Mouse (Mus musculus) heart, adult 2 months (tissue): ENCODE data around the gene Ap4e1. TPM values are rescaled to one million over a fixed set of nuclear protein-coding genes. Genes with fewer than 3 reads are reported as not detected.

Source experiments
- DNase-seq, 2 experiments: peaks; one replicate each; pipeline ENCODE4 v3.0.0; 2021
- H3K27ac ChIP-seq: fragments of 200-600 bp; 2 replicates; pipeline ENCODE4 v1.8.1; 2022
- H3K27me3 ChIP-seq: fragments of 200-500 bp; 2 replicates; pipeline ENCODE4 v1.6.1; 2012; ENCODE audit warnings: mild to moderate bottlenecking, low read length, inconsistent platforms, mixed read lengths; ENCODE audit not compliant: control insufficient read depth, insufficient read depth
- H3K36me3 ChIP-seq: fragments of 200-500 bp; 2 replicates; pipeline ENCODE4 v1.6.1; 2012; ENCODE audit warnings: low read length, inconsistent platforms; ENCODE audit not compliant: control insufficient read depth, insufficient read depth
- H3K4me1 ChIP-seq: fragments of 200-500 bp; 2 replicates; pipeline ENCODE4 v1.6.1; 2011; ENCODE audit warnings: low read length; ENCODE audit not compliant: control insufficient read depth, insufficient read depth
- H3K4me3 ChIP-seq: fragments of 200-600 bp; 2 replicates; pipeline ENCODE4 v1.8.1; 2022
- H3K79me2 ChIP-seq: fragments of 200-500 bp; replicated peaks from 2 replicates; pipeline ENCODE4 v1.6.1; 2012; ENCODE audit warnings: mild to moderate bottlenecking, inconsistent platforms, low read length, moderate library complexity, mixed read lengths; ENCODE audit not compliant: control insufficient read depth, insufficient read depth
- H3K9ac ChIP-seq: fragments of 200-500 bp; 2 replicates; pipeline ENCODE4 v1.6.1; 2012; ENCODE audit warnings: low read depth, mild to moderate bottlenecking, control low read depth, inconsistent platforms, low read length, mixed read lengths
- CTCF ChIP-seq: fragments of 200-600 bp; IDR thresholded peaks from 2 replicates; pipeline ENCODE4 v1.8.1; 2022; ENCODE audit warnings: antibody characterized with exemption, mild to moderate bottlenecking, moderate library complexity
- EP300 ChIP-seq: fragments of 200-500 bp; IDR thresholded peaks from 2 replicates; pipeline ENCODE4 v1.6.1; 2011; ENCODE audit warnings: low read depth, low read length, control low read depth; ENCODE audit not compliant: insufficient read depth
- POLR2A ChIP-seq: fragments of 200-500 bp; IDR thresholded peaks from 2 replicates; pipeline ENCODE4 v1.6.1; 2011; ENCODE audit warnings: mild to moderate bottlenecking, low read depth, low read length, control low read depth; ENCODE audit not compliant: insufficient read depth
- WGBS: fragments of 180-500 bp; shearing (Covaris S2); methylation state at CpG from one replicate; pipeline ENCODE4 v1.1.7; 2018; 5-methylcytosine and 5-hydroxymethylcytosine counted together
- intact Hi-C: fragments of 180-260 bp; cut with DNase I; formaldehyde crosslinking; loops from one replicate; pipeline ENCODE4 v1.15.1; 2025
- polyA plus RNA-seq: library from polyadenylated mRNA; depleted of rRNA; stranded (reverse); fragments of >200 nt; gene quantifications from 2 replicates; pipeline ENCODE4 v1.2.3, GENCODE M21; 2012
- total RNA-seq, 2 experiments: library from RNA; stranded (reverse); gene quantifications; 2 replicates each; pipeline ENCODE4 v1.2.3; 2021

Gene Ap4e1
- total and polyA plus RNA-seq, 3 experiments = 1.9 to 6.2 (median 5.6) TPM

DNA sequence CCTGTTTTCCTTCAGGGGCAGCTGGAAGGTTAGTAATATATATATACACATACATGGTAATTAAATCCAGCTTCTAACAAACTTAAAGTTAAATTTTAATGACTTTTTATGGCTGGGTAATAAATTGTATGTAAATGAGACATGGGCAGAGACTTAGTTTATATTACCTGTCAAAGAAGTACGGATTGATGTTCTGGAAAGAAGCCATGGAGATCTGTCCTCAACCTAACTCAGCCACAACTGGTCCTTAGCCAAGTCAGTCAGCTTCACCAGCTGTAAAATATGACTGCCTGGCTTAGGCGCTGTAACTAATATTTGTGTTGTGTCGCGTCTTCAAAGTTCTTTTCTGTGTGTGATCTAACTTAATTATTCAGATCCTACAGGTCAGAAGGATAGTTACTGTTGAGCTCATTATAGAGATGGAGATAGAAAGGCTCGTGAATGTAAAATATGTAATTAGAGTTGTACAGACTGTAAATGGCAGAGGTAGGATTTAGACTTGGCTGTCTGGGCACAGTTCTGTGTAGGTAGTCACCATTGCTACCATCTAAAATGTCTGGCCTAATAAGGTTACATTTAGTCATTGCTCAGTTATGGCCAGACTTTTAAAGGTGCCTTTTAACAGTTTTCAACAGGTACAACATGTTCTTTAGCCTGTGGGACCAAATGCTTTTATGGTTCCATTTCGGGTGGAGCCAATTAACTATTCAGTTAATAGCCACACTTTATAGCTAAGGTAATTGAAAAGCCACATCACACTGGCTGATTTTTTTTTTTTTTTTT lies 13.9 kb upstream of the Ap4e1 start:
- H3K79me2 ChIP-seq = no peaks in the 10 kb centered on the region
- H3K4me1 ChIP-seq = peaks cover 1% of the 10 kb centered on the region; the same call in 1 of the 2 replicates
- WGBS = 82% methylated on average over 6 of the region's 6 CpGs
- DNase-seq = no peak
- H3K27me3 ChIP-seq = no peaks in the 10 kb centered on the region
- no peak overlapping the region for H3K9ac ChIP-seq
- H3K27ac ChIP-seq = no peak overlapping the region
- intact Hi-C loops = loop anchor here (5.0 kb wide), 1 partner anchor 162 kb away; no protein-coding TSS in a partner anchor
- H3K36me3 ChIP-seq = no peaks in the 10 kb centered on the region
- H3K4me3 ChIP-seq = no peak overlapping the region
- no peak for TF ChIP-seq CTCF
- TF ChIP-seq EP300 = no peak
- no peak for TF ChIP-seq POLR2A

DNA sequence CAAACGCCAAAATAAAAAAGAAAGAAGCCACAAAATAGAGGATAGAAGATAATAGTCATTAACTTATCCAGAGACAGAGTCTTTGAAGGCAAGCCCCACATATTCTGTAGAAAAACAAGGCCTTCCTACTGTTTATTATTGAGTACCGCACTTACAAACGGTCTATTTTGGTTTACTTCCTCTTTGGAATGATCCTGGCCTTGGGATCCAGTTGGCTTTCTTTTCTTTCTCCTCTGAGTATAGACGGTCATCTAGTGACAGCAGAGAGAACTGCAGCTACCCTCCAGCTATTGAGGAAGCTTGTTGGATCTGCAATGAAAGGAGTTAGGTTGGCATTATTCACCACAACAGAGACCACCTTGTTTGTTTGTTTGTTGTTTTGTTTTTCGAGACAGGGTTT lies 11.8 kb upstream of the Ap4e1 start:
- H3K4me3 ChIP-seq = peak overlapping the region; percentile 36
- H3K27ac ChIP-seq = peak overlapping the region; percentile 68
- intact Hi-C loops = loop anchor here (2.0 to 5.0 kb wide), 2 partner anchors 64 to 164 kb away; partner anchors contain the start of gene Sppl2a

DNA sequence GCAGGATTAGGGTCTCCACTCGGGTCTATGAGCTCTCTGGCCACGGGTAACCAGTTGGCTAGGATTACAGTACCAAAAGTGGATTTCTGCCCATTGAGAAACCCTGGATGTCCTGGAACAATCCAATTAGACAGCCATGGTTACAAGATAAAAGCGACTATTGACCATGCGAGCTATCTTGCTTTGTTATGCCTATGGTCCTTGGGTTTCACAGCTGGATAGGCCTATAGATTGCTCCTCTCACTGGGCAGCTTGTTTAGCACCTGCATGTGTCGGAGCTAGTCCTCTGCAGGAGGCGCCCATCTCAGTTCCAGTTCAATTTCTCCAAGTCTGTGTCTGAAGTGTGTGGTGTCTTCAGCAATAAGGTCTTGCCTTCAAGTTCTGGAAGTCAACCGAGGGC lies 10.3 kb upstream of the Ap4e1 start:
- H3K4me1 ChIP-seq = peaks cover 1% of the 10 kb centered on the region; the same call in 1 of the 2 replicates
- H3K27me3 ChIP-seq = no peaks in the 10 kb centered on the region
- 61% methylated on average over 7 of the region's 7 CpGs for WGBS
- TF ChIP-seq POLR2A (no peak), EP300 (no peak), CTCF (no peak)
- H3K79me2 ChIP-seq = no peaks in the 10 kb centered on the region
- no peak overlapping the region for H3K4me3 ChIP-seq
- no peaks in the 10 kb centered on the region for H3K36me3 ChIP-seq
- DNase-seq = no peak
- no peak overlapping the region for H3K9ac ChIP-seq
- intact Hi-C loops = loop anchor here (5.0 kb wide), 1 partner anchor 166 kb away; no protein-coding TSS in a partner anchor
- no peak overlapping the region for H3K27ac ChIP-seq

More for the DNA sequence above, 11.8 kb upstream of the Ap4e1 start:
- H3K27me3 ChIP-seq = no peaks in the 10 kb centered on the region
- H3K79me2 ChIP-seq = no peaks in the 10 kb centered on the region
- TF ChIP-seq EP300 (no peak), CTCF (peak; percentile 99), POLR2A (no peak)
- no peak overlapping the region for H3K9ac ChIP-seq
- peaks cover 1% of the 10 kb centered on the region; the same call in 1 of the 2 replicates for H3K4me1 ChIP-seq
- 7% methylated on average over 5 of the region's 5 CpGs for WGBS
- peak; percentile 33 to 41 for DNase-seq
- H3K36me3 ChIP-seq = no peaks in the 10 kb centered on the region

DNA sequence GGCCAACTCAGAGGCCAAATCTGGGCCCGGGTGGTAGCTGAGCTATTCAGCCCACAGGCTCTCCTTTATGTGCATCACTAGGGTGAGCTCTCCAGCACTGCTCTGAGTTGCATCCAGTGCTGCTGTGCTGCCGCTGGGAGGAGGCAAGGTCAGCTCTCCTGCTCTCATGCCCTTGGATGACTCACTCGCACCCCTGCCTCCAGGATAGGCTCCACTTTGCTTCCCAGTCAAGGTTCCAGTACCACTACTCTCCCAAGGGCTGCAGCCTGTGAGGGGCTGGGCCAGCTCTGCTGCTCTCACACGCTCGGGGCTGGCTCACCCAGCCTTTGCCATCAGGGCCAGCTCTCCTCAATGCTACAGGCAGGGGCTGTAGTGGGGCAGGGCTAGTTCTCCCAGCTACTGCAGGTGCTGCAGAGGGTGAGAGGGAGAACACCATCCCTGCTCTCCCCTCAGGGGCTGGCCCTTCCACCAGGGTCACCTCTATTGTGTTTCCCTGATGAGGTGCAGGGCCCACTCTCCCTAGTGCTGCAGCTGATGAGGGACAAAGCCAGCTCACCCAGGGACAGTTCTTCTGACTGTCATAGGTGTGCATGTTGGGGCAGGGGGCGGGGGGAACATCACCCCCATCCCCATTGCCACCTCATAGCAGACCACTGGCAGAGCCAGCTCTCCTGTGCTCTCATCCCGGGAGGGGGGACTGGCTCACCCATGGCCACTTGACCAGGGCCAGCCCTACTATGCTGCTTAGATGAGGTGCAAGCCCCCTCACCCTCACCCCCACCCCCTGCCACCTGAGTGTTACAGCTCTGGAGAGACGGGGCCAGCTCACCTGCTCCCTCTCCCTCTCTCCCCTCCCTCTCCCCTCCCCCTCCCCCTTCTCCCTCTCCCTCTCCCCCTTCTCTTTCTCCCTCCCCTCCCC lies 7.9 kb upstream of the Ap4e1 start:
- H3K27ac ChIP-seq = no peak overlapping the region
- WGBS = 63% methylated on average over 8 of the region's 8 CpGs
- intact Hi-C loops = no loop called here
- peaks cover 1% of the 10 kb centered on the region; the same call in 1 of the 2 replicates for H3K4me1 ChIP-seq
- TF ChIP-seq POLR2A (no peak), EP300 (no peak), CTCF (no peak)
- H3K27me3 ChIP-seq = no peaks in the 10 kb centered on the region
- no peaks in the 10 kb centered on the region for H3K36me3 ChIP-seq
- no peak for DNase-seq
- H3K4me3 ChIP-seq = no peak overlapping the region
- no peak overlapping the region for H3K9ac ChIP-seq
- H3K79me2 ChIP-seq = no peaks in the 10 kb centered on the region

DNA sequence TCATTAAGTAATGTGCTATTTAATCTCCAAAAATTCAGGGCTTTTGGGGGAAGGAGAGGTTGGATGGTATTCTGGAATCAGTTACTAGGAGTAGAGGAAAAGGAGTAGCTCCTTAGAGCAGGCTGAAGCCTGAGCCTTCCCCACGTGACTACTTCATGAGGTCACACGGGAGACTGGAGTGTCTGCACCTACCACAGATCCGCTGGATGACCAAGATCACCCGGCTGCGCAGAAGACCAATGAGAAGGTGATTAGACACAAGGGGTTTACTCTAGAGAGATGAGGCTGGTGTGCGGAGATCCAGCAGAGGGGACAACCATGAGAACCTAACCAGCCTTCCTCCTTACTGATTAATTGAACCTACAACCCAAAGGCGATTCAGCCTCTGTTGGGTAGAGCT lies 4.5 kb upstream of the Ap4e1 start:
- H3K9ac ChIP-seq = no peak overlapping the region
- TF ChIP-seq POLR2A = no peak
- TF ChIP-seq EP300 = no peak
- TF ChIP-seq CTCF = no peak
- no peak for DNase-seq
- WGBS = 72% methylated on average over 7 of the region's 7 CpGs
- H3K27ac ChIP-seq = no peak overlapping the region
- no peak overlapping the region for H3K4me3 ChIP-seq
- H3K27me3 ChIP-seq = no peaks in the 10 kb centered on the region
- H3K79me2 ChIP-seq = no peaks in the 10 kb centered on the region; the same call in 1 of the 2 replicates
- no peaks in the 10 kb centered on the region; the same call in 1 of the 2 replicates for H3K4me1 ChIP-seq
- intact Hi-C loops = no loop called here
- H3K36me3 ChIP-seq = no peaks in the 10 kb centered on the region
